Mouse (Mus musculus) frontal cortex, adult 2 months (tissue): ENCODE results near the gene Snx3. TPM values are rescaled to one million over a fixed set of nuclear protein-coding genes. Genes with fewer than 3 reads are reported as not detected.

ENCODE experiments used
- DNase-seq, 2 experiments: peaks; one replicate each; pipeline ENCODE4 v3.0.0; 2022; ENCODE audit warnings: low spot score in 1 of 2; ENCODE audit errors: extremely low spot score in 1 of 2
- polyA plus RNA-seq: library from polyadenylated mRNA; depleted of rRNA; stranded (reverse); fragments of >200 nt; gene quantifications from 2 replicates; pipeline ENCODE4 v1.2.3, GENCODE M21; 2012

Gene Snx3
- polyA plus RNA-seq, 1 experiment = 328 TPM

- DNase-seq = no peak
Measured at GRCm38 (mm10) chr10:42504096-42504710, 2.4 kb downstream of the Snx3 start.

- no peak for DNase-seq
Measured at GRCm38 (mm10) chr10:42510141-42510540, 8.3 kb downstream of the Snx3 start.

GRCm38 (mm10) chr10:42511184-42512135 lies 9.6 kb downstream of the Snx3 start:
- DNase-seq = no peak

GRCm38 (mm10) chr10:42514125-42514524 lies 12.3 kb downstream of the Snx3 start:
- no peak for DNase-seq

- no peak for DNase-seq
Measured at GRCm38 (mm10) chr10:42518363-42518762, 16.5 kb downstream of the Snx3 start.

- no peak for DNase-seq
Measured at GRCm38 (mm10) chr10:42521315-42521981, 19.6 kb downstream of the Snx3 start.

- DNase-seq = no peak
Measured at GRCm38 (mm10) chr10:42522912-42523311, 21.1 kb downstream of the Snx3 start.

- DNase-seq = no peak
Measured at GRCm38 (mm10) chr10:42523556-42524162, 21.8 kb downstream of the Snx3 start.

GRCm38 (mm10) chr10:42525682-42526081 lies 23.9 kb downstream of the Snx3 start:
- DNase-seq = no peak

- DNase-seq = no peak
Measured at GRCm38 (mm10) chr10:42533836-42534453, 32.1 kb downstream of the Snx3 start.

- DNase-seq = no peak
Measured at GRCm38 (mm10) chr10:42537571-42538316, 35.9 kb downstream of the Snx3 start.

GRCm38 (mm10) chr10:42545707-42546503 lies 44.1 kb downstream of the Snx3 start:
- DNase-seq = no peak

- DNase-seq = no peak
Measured at GRCm38 (mm10) chr10:42546507-42546906, 44.7 kb downstream of the Snx3 start.

GRCm38 (mm10) chr10:42559581-42560200 lies 57.9 kb downstream of the Snx3 start:
- DNase-seq = no peak

GRCm38 (mm10) chr10:42562272-42562671 lies 60.4 kb downstream of the Snx3 start:
- no peak for DNase-seq

- DNase-seq = no peak
Measured at GRCm38 (mm10) chr10:42572567-42572966, 70.7 kb downstream of the Snx3 start.

GRCm38 (mm10) chr10:42572971-42573370 lies 71.1 kb downstream of the Snx3 start:
- no peak for DNase-seq

- DNase-seq = no peak
Measured at GRCm38 (mm10) chr10:42574639-42575038, 72.8 kb downstream of the Snx3 start.
